Mouse (Mus musculus) layer of hippocampus, postnatal 10 days (tissue): Measurements from ENCODE around the gene Boc. TPM values are rescaled to one million over a fixed set of nuclear protein-coding genes. Genes with fewer than 3 reads are reported as not detected.
"Not testable (repeated sequence)": the region's sequence is repeated elsewhere in the genome, so short reads cannot be mapped to it uniquely, and the experiment has no call there.

Experiments used
- DNase-seq, 2 experiments: peaks; one replicate each; pipeline ENCODE4 v3.0.0; 2021; ENCODE audit warnings: low spot score in 2 of 2
- total RNA-seq, 2 experiments: library from RNA; stranded (reverse); gene quantifications; 2 replicates each; pipeline ENCODE4 v1.2.3; 2021

The Boc gene
- total RNA-seq, 2 experiments from 2014 or later = 10.8 to 11.3 TPM

DNA sequence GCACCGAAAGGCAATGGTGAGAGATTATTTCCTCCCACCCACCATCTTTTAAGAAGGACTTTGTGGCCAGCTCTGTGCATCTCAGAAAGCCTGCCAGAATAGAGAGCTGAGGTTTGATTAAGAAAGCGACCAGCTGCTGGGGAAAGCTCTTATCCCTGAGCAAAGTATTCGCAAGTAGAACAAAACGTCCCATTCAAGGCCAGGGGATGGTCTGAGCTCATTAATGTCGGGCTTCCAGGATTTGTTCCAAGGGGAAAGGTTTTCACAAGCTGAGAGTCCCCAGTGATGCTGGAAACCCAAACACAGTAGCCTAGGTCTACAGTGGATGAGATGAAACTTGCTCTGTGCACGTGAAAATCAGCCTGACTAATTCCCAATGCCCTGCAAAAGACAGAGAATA, 64.8 kb downstream of the Boc start:
- DNase-seq = no peak

DNA sequence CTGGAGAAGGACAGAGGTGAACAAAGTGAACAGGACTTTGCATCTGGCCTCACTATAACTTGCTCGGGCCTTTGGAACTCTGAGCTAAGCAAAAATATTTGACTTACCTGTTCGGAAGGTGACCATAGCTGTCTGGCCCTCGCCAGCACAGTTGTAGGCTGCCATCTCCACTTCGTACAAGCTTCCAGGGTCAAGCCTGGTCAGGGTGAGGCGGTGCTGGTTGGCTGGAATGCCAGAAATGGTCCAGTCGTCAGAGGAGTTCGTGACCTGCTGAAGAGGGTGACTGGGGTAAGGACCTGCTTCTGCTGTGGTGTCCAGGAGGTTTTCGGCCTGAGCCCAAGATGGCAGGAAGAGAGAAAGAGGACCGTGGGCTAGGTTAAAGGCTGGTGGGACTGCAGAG, 66.0 kb downstream of the Boc start:
- DNase-seq = no peak

DNA sequence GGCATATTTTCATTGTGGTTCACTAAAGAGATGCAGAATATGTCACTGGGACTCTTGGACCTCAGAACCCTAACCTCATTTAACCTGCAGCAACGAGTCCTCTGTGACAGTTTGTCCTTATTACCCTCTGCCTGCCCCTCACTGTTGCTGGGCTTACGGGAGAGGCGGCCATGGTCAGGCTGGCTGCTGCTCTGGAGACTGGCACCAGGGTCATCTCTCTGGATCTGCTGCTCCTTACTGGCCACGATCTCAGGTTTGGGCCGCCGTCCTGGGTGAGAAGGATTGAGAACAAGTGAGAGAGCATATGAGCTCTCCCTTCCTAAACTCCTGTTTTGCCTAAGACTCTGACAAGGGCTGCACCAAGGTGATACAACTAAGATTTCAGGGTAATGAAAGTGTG, 66.5 kb downstream of the Boc start:
- peak in 1 of 2 experiments; percentile 7 for DNase-seq

DNA sequence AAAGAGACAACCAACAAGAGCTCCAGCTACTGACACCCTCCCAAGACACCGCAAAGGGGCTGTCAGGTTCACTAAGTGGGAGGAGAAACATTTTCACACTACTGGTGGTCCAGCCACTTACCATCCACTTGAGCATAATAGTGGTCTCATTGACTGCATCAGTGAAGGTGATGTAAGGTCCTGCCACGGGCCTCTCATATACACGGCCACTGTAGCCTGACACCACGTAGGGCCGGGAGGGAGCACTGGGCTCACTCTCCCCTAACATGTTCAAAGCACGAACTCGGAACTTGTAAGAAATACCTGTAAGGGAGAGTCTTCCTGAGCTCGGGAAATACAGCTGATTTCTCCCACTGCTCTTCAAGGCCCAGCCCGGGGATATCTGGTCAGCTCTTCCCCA, 67.6 kb downstream of the Boc start:
- no peak for DNase-seq

DNA sequence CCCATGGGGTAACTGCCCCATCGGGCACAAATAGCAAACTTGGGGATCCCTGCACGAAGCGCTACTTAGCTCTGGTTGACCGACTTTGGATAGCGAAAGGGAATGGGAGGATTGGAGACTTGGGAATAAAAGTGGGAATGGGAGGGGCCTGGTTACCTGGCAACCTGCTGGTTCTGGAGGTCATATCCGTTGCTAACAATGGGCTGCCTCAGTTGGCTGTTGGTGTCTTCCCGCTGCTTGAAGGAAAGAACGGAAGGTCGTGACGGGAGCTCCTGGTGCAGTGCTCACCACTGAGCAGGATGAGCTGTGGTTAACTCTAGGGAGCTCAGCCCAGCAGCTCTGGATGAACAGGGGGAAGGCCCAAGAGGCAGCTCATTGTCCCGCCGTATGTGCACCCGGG, 71.5 kb downstream of the Boc start:
- no peak for DNase-seq

DNA sequence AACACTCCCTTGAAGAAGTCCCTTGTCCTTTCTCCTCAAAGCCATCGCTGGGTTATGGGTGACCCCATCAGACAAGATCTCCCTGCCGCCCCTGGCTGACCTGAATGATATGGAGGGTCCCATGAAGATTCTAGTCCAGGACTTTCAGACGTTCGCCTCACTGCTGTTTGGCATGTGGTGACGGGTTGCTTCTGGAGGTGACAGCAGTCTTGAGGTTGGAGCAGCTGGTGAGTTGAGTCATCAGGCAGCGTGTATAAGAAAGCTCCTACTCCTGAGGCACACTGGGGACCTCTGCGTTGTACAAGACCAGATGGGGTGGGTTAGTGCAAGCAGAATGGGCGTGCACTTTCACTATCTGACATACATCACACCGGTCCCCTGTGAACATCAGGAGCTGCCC, 72.1 kb downstream of the Boc start:
- no peak for DNase-seq

DNA sequence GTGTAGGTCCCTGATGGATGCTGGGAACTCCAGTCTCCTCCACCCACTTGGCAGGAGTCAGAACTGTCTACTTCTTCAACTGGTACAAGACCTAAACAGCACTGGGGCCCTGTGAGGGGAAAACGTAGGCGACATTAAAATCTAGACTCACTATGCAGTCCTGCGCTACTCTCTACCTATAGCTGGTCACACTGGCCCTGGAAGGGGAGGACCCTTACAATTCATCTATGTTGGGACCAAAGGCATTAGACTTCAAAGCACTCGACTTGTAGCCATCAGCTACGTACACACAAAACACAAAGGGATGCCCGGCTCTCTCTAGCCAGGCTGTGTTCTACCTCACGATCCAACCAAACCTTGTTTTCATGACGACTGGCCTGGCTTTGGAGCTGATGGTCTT, 73.0 kb downstream of the Boc start:
- DNase-seq = no peak

DNA sequence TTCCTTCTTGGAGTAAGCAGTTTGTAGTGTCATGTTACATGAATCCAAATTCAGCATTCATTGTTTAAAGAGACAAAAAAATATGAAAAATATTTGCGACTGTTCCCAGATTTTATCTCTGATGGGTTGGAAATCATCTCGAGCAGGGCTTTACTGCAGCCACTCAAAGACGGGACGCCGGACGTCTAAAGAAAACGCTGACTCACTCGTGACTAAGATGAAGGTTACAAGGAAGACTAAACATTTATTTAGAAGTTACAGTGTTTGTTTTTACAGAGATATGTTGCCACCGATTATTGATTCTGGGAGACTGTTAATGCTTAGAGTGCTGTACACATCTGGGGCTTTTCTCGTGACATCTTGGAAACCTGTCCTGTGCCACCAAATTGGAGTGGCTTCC, 73.9 kb downstream of the Boc start:
- no peak for DNase-seq

DNA sequence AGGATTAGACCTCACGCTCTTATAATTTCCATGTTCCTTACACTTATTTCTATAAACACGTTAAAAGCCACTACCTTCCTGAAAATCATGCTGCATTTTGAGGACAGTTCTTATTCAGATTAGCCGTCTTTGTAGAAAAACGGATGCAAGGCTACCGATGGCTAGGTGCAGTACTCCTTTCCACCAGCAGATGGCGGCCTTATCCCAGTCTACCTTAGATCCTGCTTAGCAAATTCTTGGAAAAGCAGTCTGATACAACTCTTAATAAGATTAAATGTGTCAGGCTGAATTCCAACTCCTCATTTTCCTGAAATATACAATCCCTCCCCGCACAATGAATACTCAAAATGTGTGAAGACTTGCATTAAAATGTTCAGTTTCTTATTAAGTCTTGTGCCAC, 74.6 kb downstream of the Boc start:
- peak; percentile 91 to 92 for DNase-seq

DNA sequence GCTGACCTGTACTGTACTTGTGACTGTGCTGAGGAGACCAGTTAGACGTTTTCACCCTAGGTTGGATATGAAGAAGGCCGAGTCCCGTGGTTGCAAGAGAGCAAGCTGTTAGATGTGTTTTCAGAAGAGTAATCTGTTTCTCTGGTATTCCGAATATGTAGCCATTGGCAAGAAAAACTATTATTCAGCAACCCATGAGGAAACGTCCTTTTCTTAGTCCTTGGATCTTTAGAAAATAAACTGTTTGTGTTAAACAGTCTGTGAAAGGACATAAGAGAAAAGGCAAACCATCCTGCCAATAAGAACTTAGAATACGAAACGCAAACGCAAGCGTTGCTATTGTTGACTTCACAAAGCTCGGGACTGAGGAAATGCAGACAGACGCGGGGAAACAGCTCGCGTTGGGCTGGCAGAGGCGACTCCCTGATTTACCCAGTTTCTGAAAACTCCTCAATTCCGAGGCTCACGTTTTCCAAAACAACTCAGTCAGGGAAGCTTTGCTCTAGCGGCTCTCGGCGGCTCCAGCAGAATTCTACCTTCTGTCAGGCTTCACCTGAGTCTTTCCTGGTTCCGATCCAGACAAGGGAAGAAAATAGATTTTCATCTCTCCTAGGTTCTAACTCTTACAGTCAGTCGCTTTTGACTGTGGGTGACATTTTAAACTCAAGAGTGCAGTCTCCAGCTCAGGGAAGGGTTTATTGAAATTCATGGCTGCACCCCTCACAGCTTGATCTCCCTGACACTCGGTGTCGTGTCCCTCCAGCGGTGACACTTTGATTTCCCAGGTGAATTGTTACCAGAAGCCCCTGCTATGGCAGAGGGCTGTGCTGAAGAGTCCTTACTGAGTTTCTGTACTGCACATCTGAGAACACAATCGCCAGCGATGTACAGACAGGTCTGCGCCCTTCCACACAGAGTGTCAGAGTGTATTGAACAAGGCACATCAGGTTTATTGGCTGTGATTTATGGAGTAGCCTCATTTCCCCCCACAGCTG, 76.8 kb downstream of the Boc start:
- no peak for DNase-seq

DNA sequence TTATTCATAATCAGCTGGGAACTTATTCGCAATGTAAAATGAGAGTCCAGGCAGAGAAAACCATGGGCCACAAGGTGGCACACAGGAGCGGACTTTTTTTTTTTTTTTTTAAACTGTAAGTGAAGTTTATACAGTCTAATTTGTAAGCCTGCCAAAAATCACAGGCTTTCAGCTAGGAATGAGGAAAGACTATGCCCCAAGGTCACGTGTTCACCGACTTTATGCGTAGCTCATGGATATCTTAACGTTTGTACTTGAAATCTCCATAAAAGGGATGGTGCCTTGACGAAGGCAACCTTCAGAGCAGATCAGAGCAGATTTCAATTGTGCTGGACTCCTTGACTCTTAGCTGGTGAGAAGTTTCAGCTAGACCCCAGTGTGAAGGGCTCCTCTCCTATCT, 78.1 kb downstream of the Boc start:
- DNase-seq = no peak

DNA sequence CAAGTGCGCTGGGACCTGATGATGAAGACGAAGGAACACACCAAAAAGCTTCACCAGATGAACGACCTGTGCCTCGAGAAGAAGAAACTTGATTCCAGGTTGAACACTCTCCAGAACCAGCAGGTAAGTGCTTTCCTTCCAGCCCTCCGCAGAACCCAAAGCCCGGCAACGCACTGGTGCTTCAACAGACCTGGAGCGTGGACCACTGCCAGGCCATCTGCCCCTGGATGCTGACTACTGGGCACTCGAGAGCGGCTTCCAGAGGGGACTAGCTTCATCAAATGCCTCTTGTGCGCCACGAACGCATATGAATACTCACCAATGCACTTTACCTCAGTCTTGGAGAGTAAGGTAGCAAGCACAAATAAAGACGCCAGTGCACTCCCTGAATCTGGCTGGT, 78.8 kb downstream of the Boc start:
- no peak for DNase-seq

DNA sequence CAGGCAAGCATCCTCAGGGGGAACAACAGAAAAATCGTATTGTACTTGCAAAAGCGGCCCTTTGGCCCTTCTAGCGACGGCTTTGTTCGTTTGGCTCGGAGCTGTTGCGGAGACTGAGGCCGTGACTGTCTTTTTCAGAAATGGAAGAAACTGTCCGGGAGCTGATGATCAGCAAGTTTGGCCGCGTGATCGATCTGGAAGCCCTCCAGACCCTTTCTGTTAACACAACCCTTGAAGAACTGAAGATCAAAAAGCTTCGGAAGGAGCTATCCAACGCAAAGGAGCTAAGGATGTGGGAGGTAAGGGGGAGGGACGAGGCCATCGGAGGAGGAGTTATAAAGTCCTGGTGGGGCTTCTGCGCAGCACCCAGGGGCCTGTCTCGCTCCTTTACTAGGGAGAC, 79.9 kb downstream of the Boc start:
- no peak for DNase-seq

DNA sequence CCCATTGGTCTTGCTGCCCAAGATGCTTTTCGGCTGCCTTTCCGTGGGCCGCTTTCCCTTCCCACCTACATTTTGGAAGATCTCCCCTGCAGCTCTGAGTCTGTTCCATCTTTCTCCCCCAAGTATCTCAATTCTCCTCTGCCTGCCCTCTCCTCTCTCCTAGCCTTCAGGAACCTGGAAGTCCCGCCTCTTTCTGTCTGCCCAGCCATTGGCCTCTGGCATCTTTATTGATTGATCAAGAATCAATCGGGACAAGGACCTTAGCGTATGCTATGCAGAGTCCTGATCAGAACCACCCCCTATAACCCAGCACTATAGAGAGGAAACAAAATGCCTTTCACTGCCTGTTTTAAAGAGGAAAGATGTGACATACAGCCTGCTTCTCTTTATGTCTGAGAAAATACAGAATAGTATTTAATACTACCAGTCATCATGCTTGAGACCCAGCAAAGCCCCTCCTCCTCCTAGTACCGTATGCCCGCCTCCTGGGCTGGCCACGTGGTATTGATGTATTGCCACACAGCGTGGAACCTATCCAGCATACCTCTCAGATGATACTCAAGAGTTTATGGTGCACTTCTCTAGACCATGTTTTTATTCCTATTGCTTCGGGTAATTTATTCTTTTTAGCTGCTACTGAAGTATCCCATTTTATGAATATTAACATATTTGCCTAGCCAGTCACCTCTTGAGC, 82.9 kb downstream of the Boc start:
- no peak for DNase-seq

DNA sequence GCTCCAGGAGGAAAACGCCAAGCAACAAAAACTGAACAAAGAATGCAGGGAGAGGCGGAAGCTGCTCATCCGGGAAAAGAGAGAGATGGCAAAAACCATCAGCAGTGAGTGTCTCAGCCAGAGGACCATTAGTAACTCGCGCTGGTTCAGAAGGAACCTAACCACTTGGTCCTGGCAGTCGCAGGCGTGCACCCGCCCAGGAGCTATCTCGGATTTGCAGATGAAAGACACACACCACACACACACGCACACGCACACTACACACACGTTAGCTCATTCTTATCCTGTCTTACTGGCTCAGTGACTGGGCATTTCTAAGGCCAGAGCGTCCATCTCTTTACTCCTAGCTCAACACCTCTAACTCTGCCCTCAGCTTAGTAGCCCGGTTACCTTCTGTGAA, 83.4 kb downstream of the Boc start:
- no peak for DNase-seq

DNA sequence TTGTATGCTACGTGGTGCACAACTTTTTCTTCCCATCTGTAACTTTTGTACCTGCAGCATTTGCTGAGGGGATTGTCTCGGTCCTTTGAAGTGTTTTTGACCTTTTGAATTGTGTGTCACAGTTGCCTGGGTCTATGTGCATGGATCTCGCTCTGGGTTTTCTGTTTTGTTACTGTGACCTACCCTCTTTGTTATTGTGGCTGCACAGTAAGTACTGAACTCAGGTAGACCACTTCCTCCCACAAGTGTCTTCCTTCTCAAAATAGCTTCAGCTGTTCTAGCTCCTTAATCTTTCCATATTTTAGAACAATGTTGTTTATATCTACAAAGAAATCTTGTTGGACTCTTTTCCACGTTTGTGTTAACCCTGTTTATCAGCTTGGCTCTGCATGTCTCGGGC, 97.8 kb downstream of the Boc start:
- DNase-seq = no peak

DNA sequence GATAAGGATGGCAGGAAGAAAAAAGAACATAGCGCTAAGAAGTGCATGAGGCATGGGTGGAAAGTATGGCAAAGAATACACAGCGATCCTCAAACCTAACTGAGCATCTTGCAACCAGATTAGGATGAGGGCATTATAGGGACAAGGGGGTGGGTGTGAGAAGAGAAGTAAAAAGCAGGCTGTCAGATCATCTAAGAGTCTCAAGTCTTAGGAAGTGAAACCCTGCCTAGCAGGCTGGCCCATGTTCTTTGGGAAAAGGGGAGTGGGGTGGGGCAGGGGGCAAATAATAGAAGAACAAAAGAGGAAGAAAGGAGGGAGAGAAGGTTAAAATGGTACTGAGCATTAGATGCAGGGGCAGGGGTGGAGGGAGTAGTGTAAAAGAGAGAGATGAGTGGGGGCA, 99.9 kb downstream of the Boc start:
- no peak for DNase-seq

DNA sequence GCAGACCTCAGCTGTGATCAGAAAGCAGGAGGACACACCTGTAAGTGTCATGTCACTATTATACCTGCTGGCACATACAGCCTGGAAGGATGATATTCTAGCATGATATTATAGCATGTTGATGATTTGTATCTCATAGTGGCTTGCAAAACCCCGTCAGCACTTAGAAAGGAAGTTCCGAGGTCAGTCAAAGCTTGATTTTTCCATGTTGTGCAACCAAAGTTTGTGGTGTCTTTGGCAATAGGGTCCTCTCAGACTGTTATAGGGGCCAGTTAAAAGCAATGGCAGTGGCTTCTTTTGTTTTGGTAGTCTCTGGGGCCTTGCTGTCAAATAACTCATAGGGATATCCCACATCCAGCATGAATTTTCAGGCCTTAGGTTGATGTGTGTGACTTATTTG, 100.8 kb downstream of the Boc start:
- no peak for DNase-seq

DNA sequence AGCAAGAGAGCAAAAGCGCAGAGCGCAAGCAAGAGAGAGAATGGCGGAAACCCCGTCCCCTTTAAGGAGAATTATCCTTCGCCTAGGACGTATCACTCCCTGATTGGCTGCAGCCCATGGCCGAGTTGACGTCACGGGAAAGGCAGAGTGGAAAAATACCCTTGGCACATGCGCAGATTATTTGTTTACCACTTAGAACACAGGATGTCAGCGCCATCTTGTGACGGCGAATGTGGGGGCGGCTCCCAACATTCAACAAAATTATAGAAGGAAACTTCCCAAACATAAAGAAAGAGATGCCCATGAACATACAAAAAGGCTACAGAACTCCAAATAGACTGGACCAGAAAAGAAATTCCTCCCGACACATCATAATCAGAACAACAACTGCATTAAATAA, 116.8 kb downstream of the Boc start:
- not testable (repeated sequence) for DNase-seq

DNA sequence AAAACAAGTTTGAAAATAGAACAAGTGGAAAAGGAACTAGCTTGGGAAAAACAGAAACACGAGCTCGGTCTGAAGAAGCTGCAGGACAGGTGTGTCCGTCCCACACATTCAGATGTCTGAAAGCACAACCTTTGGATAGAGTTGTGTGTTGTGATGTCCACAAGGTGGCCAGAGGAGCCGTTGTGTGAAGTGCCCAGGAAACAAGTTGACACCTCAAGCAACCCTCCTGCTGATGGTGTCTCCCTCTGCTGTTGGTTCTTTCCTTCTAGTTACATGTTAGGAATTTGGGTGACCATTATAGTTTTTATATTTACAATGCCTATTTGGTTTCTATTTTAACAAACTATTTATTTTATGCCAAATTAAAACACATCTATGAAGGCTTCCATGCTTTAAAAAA, 123.2 kb downstream of the Boc start:
- no peak for DNase-seq
